Mouse (Mus musculus) central nervous system, embryonic 18 days (tissue): ENCODE measurements around the gene Iqub. TPM values are rescaled to one million over a fixed set of nuclear protein-coding genes. Genes with fewer than 3 reads are reported as not detected.

ENCODE experiments used
- polyA plus RNA-seq: library from polyadenylated mRNA; depleted of rRNA; stranded (reverse); fragments of >200 nt; gene quantifications from 2 replicates; pipeline ENCODE4 v1.2.3, GENCODE M21; 2012; rRNA removed

The Iqub gene
- polyA plus RNA-seq, result 0.92 and 1.3 TPM in 2 replicates

GRCm38 (mm10) chr6:24514552-24515284 lies at the start of gene Iqub:
Iqub (minus strand) TSS chr6:24515067.

GRCm38 (mm10) chr6:24528064-24528243 lies 13.1 kb upstream of the Iqub start, which contains the start of gene Asb15:
Asb15 (plus strand) TSS chr6:24528144.

GRCm38 (mm10) chr6:24527155-24528063 lies 12.5 kb upstream of the Iqub start, which contains the start of gene Ndufa5:
Ndufa5 (minus strand) TSS chr6:24528013.

Other genes with a start within 250 kb of the Iqub start
- gene Ndufa5, start 12.9 kb upstream of the Iqub start, polyA plus RNA-seq, result 46.3 and 55.1 TPM in 2 replicates
- 0.04 and 0.11 TPM in 2 replicates for gene Asb15, start 13.1 kb upstream of the Iqub start, polyA plus RNA-seq
- 0.99 TPM in 1 of 2 replicates, not detected in the other for gene Lmod2, start 82.7 kb upstream of the Iqub start, polyA plus RNA-seq
- 23.5 and 24.8 TPM in 2 replicates for gene Wasl, start 149.9 kb upstream of the Iqub start, polyA plus RNA-seq
- gene Hyal6, start 218.2 kb upstream of the Iqub start, polyA plus RNA-seq, result not detected in 2 replicates
- not detected in 2 replicates for gene Hyal4, start 233.3 kb upstream of the Iqub start, polyA plus RNA-seq